Mouse (Mus musculus) testis, adult 2 months (tissue): ENCODE measurements at regions not wholly inside any gene's neighbourhood (a gene's known extent, or its start where the extent isn't known, plus 50 kb on each side); places are given as distances from the start of the nearest gene placed in this dataset.

Experiments used
- H3K27ac ChIP-seq: fragments of 200-500 bp; 2 replicates; pipeline ENCODE4 v1.5.1; 2012; ENCODE audit warnings: low read depth, low read length; ENCODE audit not compliant: control insufficient read depth, insufficient read depth
- H3K27me3 ChIP-seq: fragments of 200-500 bp; 2 replicates; pipeline ENCODE4 v1.6.1; 2012; ENCODE audit warnings: mild to moderate bottlenecking, low read length, moderate library complexity; ENCODE audit not compliant: control insufficient read depth, insufficient read depth
- H3K36me3 ChIP-seq: fragments of 200-500 bp; 2 replicates; pipeline ENCODE4 v1.6.1; 2012; ENCODE audit warnings: mild to moderate bottlenecking, low read length; ENCODE audit not compliant: control insufficient read depth, insufficient read depth
- H3K4me1 ChIP-seq: fragments of 200-500 bp; 2 replicates; pipeline ENCODE4 v1.6.1; 2012; ENCODE audit warnings: low read length; ENCODE audit not compliant: control insufficient read depth, insufficient read depth
- H3K4me3 ChIP-seq: fragments of 200-500 bp; 2 replicates; pipeline ENCODE4 v1.5.1; 2012; ENCODE audit warnings: low read depth, mild to moderate bottlenecking, low read length, moderate library complexity, mixed read lengths; ENCODE audit not compliant: control insufficient read depth
- CTCF ChIP-seq: fragments of 200-500 bp; IDR thresholded peaks from 2 replicates; pipeline ENCODE4 v1.5.1; 2012; ENCODE audit warnings: low read depth, mild to moderate bottlenecking, inconsistent platforms, low read length, moderate library complexity; ENCODE audit not compliant: control insufficient read depth, insufficient read depth, insufficient replicate concordance
- POLR2A ChIP-seq: fragments of 200-500 bp; IDR thresholded peaks from 2 replicates; pipeline ENCODE4 v1.6.1; 2012; ENCODE audit warnings: low read depth, mild to moderate bottlenecking, inconsistent platforms, low read length, moderate library complexity; ENCODE audit not compliant: control insufficient read depth

GRCm38 (mm10) chr13:44293736-44294416 lies 435.4 kb upstream of the Jarid2 start:
- H3K27me3 ChIP-seq: no peaks in the 10 kb centered on the region
- no peak overlapping the region for H3K27ac ChIP-seq
- no peak overlapping the region for H3K4me3 ChIP-seq
- H3K36me3 ChIP-seq: no peaks in the 10 kb centered on the region
- no peak for TF ChIP-seq CTCF
- TF ChIP-seq POLR2A: no peak
- H3K4me1 ChIP-seq: no peaks in the 10 kb centered on the region

- TF ChIP-seq CTCF (no peak), POLR2A (no peak)
- H3K27ac ChIP-seq: no peak overlapping the region
- no peaks in the 10 kb centered on the region for H3K36me3 ChIP-seq
- H3K4me3 ChIP-seq: no peak overlapping the region
- no peaks in the 10 kb centered on the region for H3K27me3 ChIP-seq
- H3K4me1 ChIP-seq: no peaks in the 10 kb centered on the region
Observed at GRCm38 (mm10) chr13:44295621-44296020, 433.7 kb upstream of the Jarid2 start.

- no peak overlapping the region for H3K27ac ChIP-seq
- no peak overlapping the region for H3K4me3 ChIP-seq
- TF ChIP-seq CTCF (no peak), POLR2A (no peak)
- no peaks in the 10 kb centered on the region for H3K27me3 ChIP-seq
- H3K4me1 ChIP-seq: peaks cover 2% of the 10 kb centered on the region; the same call in 1 of the 2 replicates
- H3K36me3 ChIP-seq: no peaks in the 10 kb centered on the region
Observed at GRCm38 (mm10) chr13:44300611-44301010, 428.7 kb upstream of the Jarid2 start.

GRCm38 (mm10) chr13:44301215-44301614 lies 428.1 kb upstream of the Jarid2 start:
- no peak overlapping the region for H3K4me3 ChIP-seq

GRCm38 (mm10) chr13:44301936-44302335 lies 427.3 kb upstream of the Jarid2 start:
- Histone ChIP-seq H3K27me3 (no peaks in the 10 kb centered on the region), H3K4me3 (no peak overlapping the region), H3K36me3 (no peaks in the 10 kb centered on the region), H3K4me1 (peaks cover 9% of the 10 kb centered on the region), H3K27ac (no peak overlapping the region)
- TF ChIP-seq CTCF (no peak), POLR2A (no peak)

More at GRCm38 (mm10) chr13:44301215-44301614, 428.1 kb upstream of the Jarid2 start:
- Histone ChIP-seq H3K4me1 (peaks cover 3% of the 10 kb centered on the region), H3K27me3 (no peaks in the 10 kb centered on the region), H3K36me3 (no peaks in the 10 kb centered on the region), H3K27ac (no peak overlapping the region)
- TF ChIP-seq POLR2A: no peak
- TF ChIP-seq CTCF: no peak

- no peaks in the 10 kb centered on the region for H3K27me3 ChIP-seq
- TF ChIP-seq POLR2A (peak; percentile 39; the same call in 1 of the 2 replicates), CTCF (peak; percentile 71; the same call in 1 of the 2 replicates)
- H3K4me1 ChIP-seq: peaks cover 9% of the 10 kb centered on the region
- no peaks in the 10 kb centered on the region for H3K36me3 ChIP-seq
- no peak overlapping the region for H3K27ac ChIP-seq
- peak overlapping the region; percentile 43; the same call in 1 of the 2 replicates for H3K4me3 ChIP-seq
Observed at GRCm38 (mm10) chr13:44305134-44305991, 423.9 kb upstream of the Jarid2 start.

GRCm38 (mm10) chr13:44306275-44307050 lies 422.8 kb upstream of the Jarid2 start:
- Histone ChIP-seq H3K4me1 (peaks cover 9% of the 10 kb centered on the region), H3K27me3 (no peaks in the 10 kb centered on the region), H3K4me3 (no peak overlapping the region), H3K36me3 (no peaks in the 10 kb centered on the region), H3K27ac (no peak overlapping the region)
- TF ChIP-seq CTCF: no peak
- TF ChIP-seq POLR2A: no peak

- no peak for TF ChIP-seq CTCF
- no peak for TF ChIP-seq POLR2A
- H3K4me1 ChIP-seq: peaks cover 9% of the 10 kb centered on the region
- H3K27ac ChIP-seq: no peak overlapping the region
- H3K36me3 ChIP-seq: no peaks in the 10 kb centered on the region
- no peak overlapping the region for H3K4me3 ChIP-seq
- no peaks in the 10 kb centered on the region for H3K27me3 ChIP-seq
Observed at GRCm38 (mm10) chr13:44308227-44308626, 421.0 kb upstream of the Jarid2 start.
